Mouse (Mus musculus): ENCODE measurements at regions not wholly inside any gene's neighbourhood (a gene's known extent, or its start where the extent isn't known, plus 50 kb on each side); places are given as distances from the start of the nearest gene placed in this dataset.
A peak's percentile ranks its signal among the peaks of the same experiment; 100 is the strongest.

DNA sequence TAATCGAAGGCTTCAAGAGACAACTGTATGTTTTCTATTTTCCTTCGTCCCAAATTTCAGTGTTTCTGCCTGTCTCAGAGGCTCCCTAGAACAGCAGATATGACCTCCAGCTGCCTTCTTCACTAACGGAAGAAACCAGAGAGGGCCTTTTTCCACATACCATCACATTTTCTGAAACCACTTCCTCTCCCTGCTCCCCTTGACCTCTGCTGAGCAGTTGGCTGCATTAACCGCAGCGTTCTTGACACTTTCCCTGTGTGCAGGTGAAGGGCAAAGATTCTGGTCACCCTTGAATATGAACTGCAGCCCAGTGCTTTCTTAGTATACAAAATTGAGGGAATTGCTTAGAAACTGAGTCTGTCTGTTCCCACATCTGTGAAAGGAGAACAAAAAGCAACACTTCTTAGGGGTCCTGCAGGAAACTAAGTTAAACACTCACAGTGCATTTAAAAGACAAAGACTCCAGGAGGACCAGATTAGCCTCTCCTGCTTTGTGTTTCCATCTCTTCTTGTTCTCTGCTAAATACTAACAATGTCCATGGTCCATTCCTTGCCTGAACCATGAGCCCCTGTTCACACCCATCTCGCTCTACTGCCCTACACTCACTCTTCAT lies 98.4 kb downstream of the Akap11 start:
- DNase-seq = no peak

DNA sequence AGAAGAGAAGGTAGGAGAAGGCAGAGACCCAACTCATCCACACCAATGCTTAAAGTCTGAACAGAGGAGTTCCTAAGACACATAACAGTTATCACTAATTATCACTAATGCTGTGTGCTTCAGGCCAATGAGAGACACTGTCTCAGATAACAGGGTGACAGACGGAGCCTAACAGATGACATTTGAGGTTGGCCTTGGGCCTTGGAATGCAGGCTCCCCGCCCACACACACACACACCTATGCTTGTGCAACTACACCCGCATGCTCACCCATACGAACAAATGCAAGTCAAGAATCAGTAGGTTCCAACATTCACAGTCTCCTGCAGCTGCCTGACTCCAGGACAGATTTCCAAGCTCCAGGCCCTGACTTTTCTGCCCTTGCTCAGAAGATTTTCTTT lies 100.0 kb downstream of the Akap11 start:
- DNase-seq = no peak

DNA sequence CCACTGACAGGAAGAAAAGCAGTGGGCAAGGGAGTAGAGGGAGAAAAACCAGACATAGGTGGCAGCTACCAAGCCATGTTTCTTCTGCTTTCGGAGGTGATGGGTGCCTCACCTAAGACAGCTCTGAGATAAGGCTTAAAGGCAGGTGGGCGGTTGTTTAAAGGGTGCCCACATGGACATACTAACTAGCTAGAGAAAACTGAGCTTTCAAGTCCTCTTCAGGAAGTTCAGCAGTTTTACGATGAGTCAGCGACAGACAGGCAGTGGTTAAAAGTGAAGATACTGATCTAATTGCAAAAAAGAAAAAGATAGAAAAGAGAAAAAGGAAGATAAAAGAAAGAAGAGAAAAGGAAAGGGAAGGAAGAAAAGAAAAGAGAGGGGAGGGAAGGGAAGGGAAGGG lies 100.6 kb downstream of the Akap11 start:
- no peak for DNase-seq

DNA sequence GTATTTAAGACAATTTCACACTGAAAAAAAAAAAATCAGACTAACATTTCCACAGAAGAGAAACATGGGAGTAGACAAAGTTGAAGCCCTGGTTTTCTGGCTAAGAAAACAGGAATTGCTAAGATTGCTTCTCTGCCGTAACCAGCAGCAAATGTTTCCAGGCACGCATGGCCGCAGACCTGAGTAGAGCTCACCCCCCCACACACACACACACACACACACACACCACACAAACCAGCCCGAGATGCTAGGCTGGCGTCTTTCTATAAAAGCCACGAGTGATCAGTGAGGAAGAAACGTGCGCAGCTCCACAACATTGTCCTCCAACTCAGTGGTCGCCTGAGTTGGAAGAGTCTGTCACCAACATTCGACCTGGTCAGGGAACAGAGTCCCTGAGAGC lies 101.0 kb downstream of the Akap11 start:
- DNase-seq = no peak

DNA sequence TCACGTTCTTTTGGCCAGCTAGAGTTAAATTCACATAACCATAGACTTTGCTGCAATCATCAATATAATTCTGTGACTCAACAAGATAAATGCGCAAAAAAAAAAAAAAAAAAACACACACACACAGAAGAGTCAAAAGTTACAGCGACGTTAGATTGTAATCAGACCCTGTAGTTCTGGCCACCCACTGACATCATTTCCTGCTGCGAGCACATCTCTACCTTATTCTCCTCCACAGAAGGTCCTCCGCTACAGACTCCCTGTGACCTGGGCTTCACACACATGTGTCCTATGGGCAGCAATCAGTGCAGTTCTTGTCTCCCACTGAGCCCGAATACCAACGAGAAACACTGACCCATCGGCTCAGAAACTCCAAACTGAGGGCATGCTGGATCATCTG lies 101.9 kb downstream of the Akap11 start:
- DNase-seq = no peak

DNA sequence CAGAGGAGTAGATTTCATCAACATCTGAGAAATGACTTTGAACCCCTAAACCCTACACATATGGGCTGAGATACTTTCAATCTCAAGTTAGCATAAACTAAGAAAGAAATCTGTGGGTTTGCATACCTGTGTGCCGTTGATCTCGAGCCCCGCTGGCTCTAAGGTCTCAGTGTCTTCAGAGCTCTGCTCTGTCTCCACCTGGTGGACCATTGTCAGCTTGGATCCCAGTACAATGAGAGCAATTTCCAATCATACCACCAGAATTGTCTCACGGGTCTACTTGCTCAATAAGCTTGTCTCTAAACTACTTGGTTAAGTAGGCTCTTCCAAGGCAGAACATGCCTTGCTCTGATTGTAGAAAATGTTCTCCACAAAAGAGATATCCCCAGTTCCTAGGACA lies 102.5 kb downstream of the Akap11 start:
- no peak for DNase-seq

DNA sequence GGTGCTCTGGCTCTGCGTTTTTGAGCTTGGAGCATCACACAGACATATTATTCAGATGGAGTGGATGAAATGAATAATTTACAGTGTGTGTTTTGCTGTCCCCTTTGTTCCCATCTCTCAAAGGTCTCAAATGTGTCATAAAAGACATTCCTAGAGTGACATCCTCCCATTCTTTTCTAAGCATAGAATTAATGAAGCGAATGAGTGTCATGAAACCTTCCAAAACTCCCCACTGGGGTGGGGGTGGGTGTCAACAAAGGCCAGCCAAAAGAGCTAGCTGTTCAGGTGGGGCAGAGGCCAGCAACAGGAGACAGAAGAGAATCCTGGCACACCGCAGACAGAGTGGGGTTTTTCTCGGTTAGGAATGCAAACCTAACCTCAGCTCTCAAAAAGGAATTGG lies 104.1 kb downstream of the Akap11 start:
- DNase-seq = no peak

DNA sequence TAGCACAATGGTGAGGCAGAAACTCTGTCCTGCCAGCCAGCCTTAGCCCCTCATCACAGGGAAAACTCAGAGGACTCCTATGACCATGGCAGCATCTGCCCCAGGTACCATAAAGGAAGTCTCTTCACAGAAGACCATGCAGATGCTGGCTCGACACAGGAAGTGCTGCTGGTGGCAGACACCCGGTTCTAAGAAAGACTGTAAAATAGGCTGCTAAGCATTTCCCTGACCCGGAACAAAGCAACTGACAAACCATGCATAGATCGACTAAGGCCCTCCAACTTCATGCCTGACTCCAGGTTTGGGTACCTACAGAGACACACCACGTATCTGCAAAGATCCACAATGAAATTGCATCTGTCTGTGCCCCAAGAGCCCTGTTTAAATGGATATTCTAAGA lies 104.7 kb downstream of the Akap11 start:
- DNase-seq = no peak

DNA sequence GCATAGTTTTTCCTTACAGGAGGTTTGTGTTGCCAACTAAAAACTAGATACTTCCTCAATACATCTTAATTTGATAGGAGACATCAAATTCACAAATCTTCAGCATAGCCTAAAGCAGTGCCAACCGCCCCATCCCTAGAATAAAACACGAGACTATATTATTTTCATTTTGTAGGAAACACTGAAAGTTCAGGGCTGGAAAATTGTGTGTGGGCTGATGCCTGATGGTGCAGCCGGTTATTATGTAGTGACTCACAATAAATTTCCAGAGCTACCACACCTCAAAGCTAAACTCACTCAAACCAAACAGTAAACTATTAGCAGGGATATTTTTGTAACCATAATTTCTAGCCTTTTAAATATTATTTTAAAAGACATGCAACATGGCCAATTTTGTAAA lies 105.2 kb downstream of the Akap11 start:
- no peak for DNase-seq

DNA sequence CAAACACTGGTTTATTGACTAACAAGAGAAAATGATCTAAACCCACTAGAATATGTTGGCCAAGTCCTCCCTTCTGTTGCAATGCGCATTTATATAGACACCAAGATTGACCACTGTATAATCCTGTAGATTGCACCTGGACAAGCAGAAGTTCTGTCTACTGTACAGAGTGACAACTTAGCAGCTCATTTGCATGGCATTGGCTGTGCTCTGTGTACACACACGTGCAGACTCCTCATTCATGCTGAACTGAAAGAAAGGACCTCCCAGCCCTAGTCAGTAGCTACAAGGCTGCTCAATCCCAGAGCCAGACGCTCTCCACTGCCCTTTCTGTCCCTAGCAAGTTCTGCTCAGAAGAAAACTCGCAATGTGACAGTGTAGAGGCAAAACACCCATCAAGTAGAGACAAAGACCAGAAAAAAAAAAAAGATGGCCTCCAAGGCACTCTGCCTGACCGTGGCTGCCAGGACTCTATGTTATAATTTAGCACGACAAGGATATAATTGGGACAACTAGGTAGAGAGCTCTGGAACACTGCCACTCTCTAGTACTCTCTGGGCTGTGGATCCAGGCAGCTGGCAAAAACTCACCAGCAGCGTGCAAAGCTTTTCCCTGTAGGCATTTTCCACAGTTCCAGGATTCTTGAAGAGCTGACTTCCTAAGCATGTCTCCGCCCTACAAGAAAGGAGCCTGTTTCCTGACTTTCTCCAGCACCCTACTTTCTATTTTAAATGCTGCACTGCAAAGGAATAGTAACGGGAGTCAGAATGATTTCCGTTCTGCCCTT lies 108.2 kb downstream of the Akap11 start:
- DNase-seq = no peak

DNA sequence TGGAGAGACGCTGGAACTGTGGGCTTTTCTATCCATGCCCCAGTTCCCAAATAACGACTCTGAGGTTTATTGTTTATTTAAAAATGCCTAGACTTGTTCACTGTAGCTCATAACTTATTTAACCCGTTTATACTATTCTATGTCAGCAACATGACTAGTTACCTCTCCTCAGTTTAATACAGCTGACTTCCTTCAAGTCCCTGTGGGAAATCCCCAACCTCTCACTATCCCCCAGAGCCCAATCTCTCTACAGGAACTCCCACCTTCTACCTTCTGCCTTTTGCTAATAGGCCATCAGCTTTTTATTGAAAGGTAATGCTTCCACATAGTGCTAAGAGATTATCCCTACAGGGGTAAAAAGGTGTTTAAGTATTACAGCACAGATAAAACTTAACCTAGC lies 109.5 kb downstream of the Akap11 start:
- DNase-seq = no peak

DNA sequence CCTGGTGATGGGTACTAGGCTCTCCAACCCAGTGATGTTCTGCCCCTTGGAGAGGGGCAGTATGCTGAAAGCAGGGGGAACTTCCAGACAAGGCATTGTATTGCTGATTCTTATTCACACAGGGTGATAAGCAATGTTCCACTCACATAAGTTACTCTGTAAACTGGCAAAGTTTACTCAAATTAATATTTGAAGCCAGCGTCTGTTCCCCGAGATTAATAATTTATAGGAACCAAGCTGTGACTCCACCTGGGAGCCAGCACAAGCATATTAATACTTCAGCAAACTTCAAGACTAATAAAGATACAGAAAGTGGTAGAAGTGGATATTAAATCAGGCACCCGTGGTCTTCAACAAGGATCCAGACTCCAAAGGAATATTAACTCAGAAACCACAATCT lies 114.0 kb downstream of the Akap11 start:
- DNase-seq = no peak

DNA sequence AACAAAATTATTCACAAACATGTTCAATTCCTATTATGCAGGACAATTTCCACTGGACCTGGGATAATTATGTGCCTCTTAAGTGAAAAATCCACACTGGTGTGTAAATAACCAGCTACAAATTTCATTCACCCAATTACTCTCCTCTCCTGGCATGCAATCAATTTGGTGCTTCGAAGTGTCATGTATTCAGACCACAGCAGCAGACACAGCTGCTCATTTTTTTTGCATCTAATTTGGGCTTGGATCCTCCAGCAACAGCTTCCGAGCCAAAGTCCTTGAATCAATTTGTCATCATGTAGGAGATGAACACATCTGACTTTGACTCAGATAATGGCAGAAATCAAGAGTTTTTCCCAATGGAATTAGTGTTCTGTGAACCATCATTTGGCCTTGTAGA lies 113.1 kb upstream of the Tnfsf11 start:
- no peak for DNase-seq

DNA sequence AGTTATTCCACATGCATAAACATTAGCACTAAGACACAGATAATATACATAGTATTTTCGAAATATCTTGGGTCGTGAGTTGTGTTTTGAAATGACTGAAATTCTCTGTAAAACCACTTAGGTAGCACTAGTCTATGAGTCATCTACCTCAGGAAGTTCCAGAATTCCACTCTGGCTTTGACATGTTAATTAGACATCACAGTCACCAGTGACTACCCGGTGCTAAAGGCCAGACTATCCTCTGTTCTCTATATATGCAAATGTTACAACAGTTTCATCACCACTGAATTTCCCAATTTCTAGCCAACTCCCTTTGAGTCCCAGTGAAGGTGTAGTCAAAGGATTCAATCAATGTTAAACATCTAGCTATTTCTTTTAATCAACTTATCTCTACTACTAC lies 112.3 kb upstream of the Tnfsf11 start:
- no peak for DNase-seq

DNA sequence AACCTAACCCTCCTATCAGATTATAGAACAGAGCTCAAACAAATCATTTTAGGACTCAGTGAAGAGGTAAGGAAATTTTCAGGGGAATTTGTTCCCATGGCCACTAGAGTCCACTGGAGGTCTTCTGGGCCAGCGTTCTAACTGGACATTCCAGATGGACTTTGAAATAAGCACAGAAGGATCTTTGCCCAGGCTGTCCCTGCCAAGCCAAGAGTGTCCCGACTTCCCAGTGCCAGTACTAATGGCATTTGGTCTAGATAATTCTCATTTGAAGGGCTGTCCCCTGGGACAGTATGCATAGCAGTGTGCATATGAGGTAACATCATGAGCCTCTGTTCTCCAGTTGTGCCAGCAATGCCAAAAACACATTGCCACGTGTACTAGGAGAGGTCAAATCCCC lies 97.7 kb upstream of the Tnfsf11 start:
- DNase-seq = peak; percentile 8

DNA sequence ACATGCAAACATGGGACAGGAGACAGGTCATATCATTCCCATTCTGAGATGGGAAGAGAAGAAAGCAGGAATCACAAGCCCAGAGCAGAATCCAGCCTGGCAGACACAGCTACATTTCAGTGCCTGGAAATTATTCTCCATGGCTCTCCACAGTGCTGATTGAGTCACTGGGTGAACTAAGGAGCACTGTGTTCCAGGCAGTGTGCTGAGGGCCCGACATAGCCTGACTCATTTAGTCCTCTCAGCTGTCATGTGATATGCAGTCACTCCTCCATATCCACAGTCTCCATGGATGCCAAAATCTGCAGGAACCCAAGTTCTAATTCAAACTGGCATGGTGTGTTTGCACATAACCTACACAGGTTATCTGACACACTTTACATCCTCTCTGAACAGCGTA lies 90.1 kb upstream of the Tnfsf11 start:
- DNase-seq = no peak

DNA sequence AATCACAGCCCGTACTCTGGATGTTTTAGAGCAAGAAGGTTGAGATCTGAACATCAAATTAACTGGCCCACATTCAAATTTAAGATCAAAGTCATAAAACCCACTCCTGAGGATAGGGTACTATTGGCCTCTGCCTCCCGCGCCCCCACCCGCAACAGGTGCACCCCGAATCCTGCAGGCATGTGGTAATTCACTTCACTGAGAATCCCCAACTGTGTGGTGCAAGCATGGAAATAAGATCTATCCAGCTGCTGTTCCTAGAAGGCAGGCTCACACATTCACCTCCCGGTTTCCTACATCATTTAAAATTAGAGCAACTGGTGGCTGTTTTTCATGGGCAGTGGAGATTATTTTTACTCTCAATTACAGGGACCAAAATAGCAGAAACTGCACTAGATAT lies 87.8 kb upstream of the Tnfsf11 start:
- no peak for DNase-seq

DNA sequence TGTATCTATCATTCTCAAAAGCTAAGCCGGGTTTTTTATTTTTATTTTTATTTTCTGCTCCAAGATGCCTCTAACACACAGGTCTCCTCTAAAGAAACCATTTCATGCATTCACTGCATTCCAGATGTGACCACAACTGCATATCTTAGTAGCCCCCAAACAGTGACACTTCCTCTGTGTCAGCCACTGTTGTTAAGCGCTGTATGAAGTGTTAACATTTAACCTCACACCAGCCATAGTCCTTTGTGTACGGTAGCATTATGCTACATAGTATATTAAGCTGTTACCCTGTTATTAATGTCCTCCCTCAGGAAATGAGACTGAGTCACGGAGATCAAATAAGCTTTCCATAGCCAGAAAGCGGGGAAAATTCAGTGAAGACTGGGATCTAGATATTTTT lies 79.2 kb upstream of the Tnfsf11 start:
- DNase-seq = no peak

DNA sequence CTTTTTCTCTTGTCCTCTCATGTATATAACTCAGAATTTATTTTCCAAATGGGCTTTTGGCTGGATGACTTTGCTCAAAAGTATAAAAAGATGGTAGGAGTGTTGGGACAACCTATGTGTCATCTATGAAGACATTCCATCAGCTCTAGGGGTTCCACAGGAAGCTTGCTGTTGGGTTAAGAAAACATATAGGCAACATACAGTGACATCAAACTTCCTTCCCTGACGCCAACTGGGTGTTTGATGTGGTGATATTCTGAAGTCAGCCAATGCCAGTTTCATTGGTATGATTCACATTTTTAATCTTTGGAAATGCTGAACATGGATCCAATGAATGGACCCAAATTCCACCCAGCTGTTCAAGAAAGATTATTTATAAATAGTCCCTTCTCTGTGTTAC lies 76.5 kb upstream of the Tnfsf11 start:
- DNase-seq = no peak

DNA sequence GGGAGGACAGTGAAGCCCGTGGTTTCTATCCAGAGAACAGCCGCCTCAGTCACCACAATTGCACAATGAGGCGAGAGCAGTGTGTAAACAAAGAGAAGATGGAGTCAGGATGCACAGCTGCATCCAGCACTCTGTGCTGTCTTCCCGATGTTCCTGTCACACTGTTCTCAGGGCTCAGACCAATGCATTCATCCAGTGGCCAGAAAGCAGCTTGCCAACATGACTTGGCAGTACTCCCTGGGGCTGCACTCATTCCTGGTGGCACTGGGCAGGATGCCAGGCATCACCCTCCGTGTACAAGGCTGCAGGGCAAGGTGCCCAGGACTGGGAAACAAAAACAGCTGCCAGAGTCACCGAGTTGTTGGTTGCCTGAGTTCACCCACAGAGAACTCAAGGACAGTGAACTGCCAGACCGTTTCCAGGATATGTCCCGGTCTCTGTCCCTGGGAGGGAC lies 75.4 kb upstream of the Tnfsf11 start:
- DNase-seq = peak; percentile 92

DNA sequence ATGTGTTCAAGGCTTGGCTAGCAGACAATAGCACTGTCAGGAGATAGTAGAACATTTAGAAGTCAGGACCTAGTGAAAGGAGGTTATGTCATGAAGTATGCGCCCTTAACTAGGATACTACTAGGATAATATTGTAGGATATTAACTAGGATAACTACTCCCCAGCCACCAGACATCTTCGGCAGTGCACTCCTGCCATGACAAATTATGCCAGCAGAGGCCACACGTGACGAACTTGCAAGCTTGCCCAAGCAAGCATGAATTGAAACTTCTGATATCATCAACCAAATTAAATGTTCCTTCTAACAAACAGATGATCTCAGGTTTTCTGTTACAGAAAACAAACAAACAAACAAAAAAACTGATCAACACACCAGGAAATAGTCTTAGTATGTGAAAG lies 72.2 kb upstream of the Tnfsf11 start:
- peak; percentile 3 for DNase-seq

DNA sequence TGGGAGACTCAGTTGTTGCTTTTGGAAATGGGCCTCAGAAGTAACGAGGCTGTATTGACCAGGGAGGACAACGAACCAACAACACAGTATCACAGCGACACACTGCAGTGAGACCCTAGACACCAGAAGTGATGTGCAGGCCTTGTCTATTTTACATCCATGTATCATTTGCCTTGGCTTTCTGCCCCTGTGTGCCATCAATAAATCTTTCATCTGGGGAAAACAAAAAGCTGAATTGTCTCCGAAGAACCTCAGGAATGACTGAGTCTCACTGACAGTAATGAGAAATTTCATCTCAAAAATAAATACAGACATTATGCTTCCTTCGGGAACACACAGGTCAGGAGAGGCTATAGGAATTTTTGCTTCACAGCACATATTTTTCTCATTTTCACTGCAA lies 68.7 kb upstream of the Tnfsf11 start:
- no peak for DNase-seq

DNA sequence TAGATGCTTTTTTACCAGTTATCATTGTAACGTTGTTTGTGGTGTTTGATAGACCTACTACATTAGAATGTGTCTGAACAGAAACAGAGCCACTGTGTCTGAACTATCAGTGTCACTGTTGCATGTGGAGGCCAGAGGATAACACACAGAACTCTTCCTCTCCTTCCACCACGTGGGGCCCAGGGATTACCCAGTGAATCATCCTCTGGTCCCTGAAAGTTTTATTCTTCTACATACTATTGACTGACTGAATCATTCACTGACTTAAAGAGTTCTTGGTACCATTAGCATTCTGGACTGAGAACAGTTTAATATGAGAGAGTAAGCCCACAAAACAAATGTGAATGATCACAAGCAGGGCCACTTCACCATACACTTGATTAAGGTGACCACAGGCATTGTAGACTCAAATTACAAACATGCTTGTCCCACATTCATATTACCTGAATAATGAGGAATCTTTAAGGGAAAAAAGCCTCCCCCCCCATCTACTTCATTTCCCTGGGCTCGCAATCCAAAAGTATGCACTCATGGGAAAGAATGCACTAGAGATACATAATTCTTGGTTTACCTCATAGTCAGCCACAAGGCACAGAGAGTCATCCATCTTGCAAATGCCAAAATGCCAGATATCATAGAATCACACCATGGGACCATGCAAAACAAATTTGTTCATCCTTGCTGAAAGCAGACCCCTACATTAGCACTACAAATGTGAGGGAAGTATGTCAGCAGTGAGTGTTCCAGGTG lies 68.1 kb upstream of the Tnfsf11 start:
- no peak for DNase-seq

DNA sequence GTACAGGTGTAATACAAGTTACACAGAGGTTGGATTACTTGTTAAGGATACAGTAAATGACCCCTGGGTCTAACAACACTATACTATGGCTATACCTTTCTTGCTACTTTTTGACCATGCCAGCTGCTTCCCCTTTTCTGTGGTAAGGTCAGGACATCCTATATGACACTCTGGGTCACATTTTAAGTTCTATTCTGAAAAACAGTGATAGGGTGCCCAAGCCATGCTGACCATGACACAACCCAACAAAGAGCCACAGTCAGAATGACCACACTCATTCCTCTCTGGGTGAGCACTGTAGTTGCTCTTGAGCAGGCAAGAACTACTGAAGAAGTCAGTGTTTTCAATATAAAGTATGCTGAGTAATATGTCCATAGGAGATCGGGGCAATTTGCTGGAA lies 64.3 kb upstream of the Tnfsf11 start:
- no peak for DNase-seq
